In the genomic region with DNA sequence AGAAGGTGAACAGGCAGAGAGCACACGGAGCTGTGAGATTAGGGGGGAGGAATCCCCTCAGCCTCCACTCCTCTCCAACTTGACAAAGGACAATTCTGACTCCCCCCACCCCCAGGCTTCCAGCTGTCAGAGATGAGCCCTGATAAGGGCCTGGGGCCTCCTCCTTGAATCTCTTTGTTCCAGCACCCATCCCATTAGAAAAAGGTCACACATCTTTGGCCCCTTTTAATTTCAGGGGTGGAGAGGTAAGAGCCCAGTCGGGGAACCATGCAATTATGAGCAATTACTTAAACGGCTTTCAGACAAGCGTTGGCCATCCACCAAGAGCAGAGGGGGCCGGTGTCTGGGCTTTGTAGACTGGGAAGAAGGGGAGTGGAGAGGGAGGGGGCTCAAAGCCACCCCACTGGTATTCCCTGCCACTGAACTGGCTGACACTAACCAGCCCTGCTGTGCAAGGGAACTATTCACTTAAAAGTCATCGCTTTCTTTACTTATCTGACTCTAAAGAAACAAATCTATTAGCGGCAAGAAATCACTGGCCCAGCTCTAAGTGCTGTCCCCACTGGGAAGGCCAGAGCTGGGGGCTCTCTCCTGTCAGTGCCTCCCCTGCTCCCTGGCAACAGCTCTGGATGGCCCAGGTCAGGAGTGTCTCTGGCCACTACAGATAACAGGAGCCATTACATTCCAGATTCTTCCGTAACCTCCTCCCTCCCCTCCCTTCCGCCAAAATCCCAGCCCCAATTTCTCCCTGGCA, we compare ENCODE assay signal across 10 mouse cellular contexts.
DNase-seq lines count a peak whose midpoint lies in the region; ATAC-seq and TF ChIP-seq lines count a peak whose summit lies in the region.
"Had no signal": no experiment of that assay in that cellular context is flagged by ENCODE, and none has a peak within 500 bp of the region (broad histone marks: within the 10 kb centered on the region; RNA-seq: fewer than 3 reads in every experiment).

No protein-coding gene starts in this region.

- no peak for TF ChIP-seq CTCF in stomach, postnatal 0 days (IDR thresholded peaks at IDR 0.05; ENCODE audit: low read depth)
- TF ChIP-seq CTCF in thymus, adult 2 months (IDR thresholded peaks at IDR 0.05; ENCODE audit: borderline replicate concordance, control insufficient read depth, extremely low read depth, insufficient read depth, low read length, poor library complexity) = no peak

- no peak for TF ChIP-seq EP300 in stomach, postnatal 0 days (optimal IDR thresholded peaks at IDR 0.05)

- no peak overlapping the region for H3K27ac ChIP-seq in stomach, embryonic 14.5 days (ENCODE audit: low read length)
- no peak overlapping the region for H3K27ac ChIP-seq in stomach, postnatal 0 days (replicated peaks)
- peak overlapping the region; percentile 38; the same call in 1 of the 2 replicates for H3K27ac ChIP-seq in midbrain, embryonic 10.5 days (replicated peaks)
- H3K27ac ChIP-seq in thymus, adult 2 months (ENCODE audit: control insufficient read depth, insufficient read depth, low read length) = no peak overlapping the region
- H3K27ac ChIP-seq: limb, embryonic 12.5 days had no signal

- peak; percentile 53; the same call in 1 of the 2 replicates for ATAC-seq in stomach, embryonic 14.5 days (ENCODE audit: insufficient number of reproducible peaks, insufficient read depth, low FRiP score, low read depth)
- no peak for ATAC-seq in stomach, postnatal 0 days (ENCODE audit: low FRiP score, low TSS enrichment)

- no peaks in the 10 kb centered on the region for H3K36me3 ChIP-seq in stomach, embryonic 14.5 days (ENCODE audit: control insufficient read depth, insufficient read depth, low read length)
- no peaks in the 10 kb centered on the region for H3K36me3 ChIP-seq in stomach, postnatal 0 days (ENCODE audit: control insufficient read depth, insufficient read depth, low read length)
- H3K36me3 ChIP-seq in midbrain, embryonic 10.5 days = no peaks in the 10 kb centered on the region
- H3K36me3 ChIP-seq in thymus, adult 2 months (ENCODE audit: control insufficient read depth, insufficient read depth, low read length) = no peaks in the 10 kb centered on the region
- H3K36me3 ChIP-seq: limb, embryonic 12.5 days had no signal

- DNase-seq in cerebellum, postnatal 10 days = peak; percentile 9 to 18
- no peak for DNase-seq in cerebellum, adult 9-11 months
- no peak for DNase-seq in stomach, postnatal 0 days (ENCODE audit: low spot score)
- peak; percentile 28 for DNase-seq in midbrain, embryonic 10.5 days (ENCODE audit: low spot score)
- no peak for DNase-seq in ovary, adult 18-20 months (ENCODE audit: low spot score)
- DNase-seq in adrenal gland, postnatal 10 days = no peak
- no peak for DNase-seq in thymus, adult 2 months
- DNase-seq: cerebellum, adult 18-20 months had no signal

- no peak overlapping the region for H3K4me3 ChIP-seq in stomach, embryonic 14.5 days (ENCODE audit: low read depth, low read length)
- H3K4me3 ChIP-seq in stomach, postnatal 0 days (ENCODE audit: low read depth, low read length) = no peak overlapping the region
- H3K4me3 ChIP-seq in midbrain, embryonic 10.5 days = no peak overlapping the region
- H3K4me3 ChIP-seq in thymus, adult 2 months (ENCODE audit: control insufficient read depth, insufficient read depth, low read length) = no peak overlapping the region
- H3K4me3 ChIP-seq: limb, embryonic 12.5 days had no signal

- H3K27me3 ChIP-seq in stomach, embryonic 14.5 days (ENCODE audit: control insufficient read depth, insufficient read depth, low read length) = no peaks in the 10 kb centered on the region
- H3K27me3 ChIP-seq in stomach, postnatal 0 days (ENCODE audit: control insufficient read depth, insufficient read depth, low read length) = no peaks in the 10 kb centered on the region
- peaks cover 66% of the 10 kb centered on the region for H3K27me3 ChIP-seq in midbrain, embryonic 10.5 days (ENCODE audit: low read depth, poor library complexity, severe bottlenecking)
- no peaks in the 10 kb centered on the region for H3K27me3 ChIP-seq in thymus, adult 2 months (ENCODE audit: control insufficient read depth, insufficient read depth, low read length)

- H3K9me3 ChIP-seq in stomach, embryonic 14.5 days (ENCODE audit: control insufficient read depth, low read depth, low read length) = no peaks in the 10 kb centered on the region
- no peaks in the 10 kb centered on the region for H3K9me3 ChIP-seq in stomach, postnatal 0 days (ENCODE audit: control insufficient read depth, low read length)
- no peaks in the 10 kb centered on the region for H3K9me3 ChIP-seq in midbrain, embryonic 10.5 days (replicated peaks)
- H3K9me3 ChIP-seq: limb, embryonic 12.5 days had no signal

- H3K9ac ChIP-seq in stomach, embryonic 14.5 days (replicated peaks; ENCODE audit: low read depth, low read length) = no peak overlapping the region
- no peak overlapping the region for H3K9ac ChIP-seq in stomach, postnatal 0 days (ENCODE audit: low read length)
- H3K9ac ChIP-seq: limb, embryonic 12.5 days had no signal

- TF ChIP-seq POLR2A in thymus, adult 2 months (IDR thresholded peaks at IDR 0.05; ENCODE audit: control insufficient read depth, extremely low read depth, insufficient read depth, low read length, poor library complexity) = no peak

- WGBS in stomach, embryonic 14.5 days = 10% methylated on average over 9 of the region's 9 CpGs
- 20% methylated on average over 9 of the region's 9 CpGs for WGBS in stomach, postnatal 0 days
- under 1% methylated on average over 9 of the region's 9 CpGs for WGBS in midbrain, embryonic 10.5 days
- WGBS in thymus, adult 2 months = 77% methylated on average over 9 of the region's 9 CpGs

- peaks cover 16% of the 10 kb centered on the region for H3K4me1 ChIP-seq in stomach, embryonic 14.5 days (ENCODE audit: control insufficient read depth, insufficient read depth, low read length)
- H3K4me1 ChIP-seq in stomach, postnatal 0 days (replicated peaks; ENCODE audit: control insufficient read depth, insufficient read depth) = no peaks in the 10 kb centered on the region
- peaks cover 27% of the 10 kb centered on the region for H3K4me1 ChIP-seq in midbrain, embryonic 10.5 days
- H3K4me1 ChIP-seq in thymus, adult 2 months (replicated peaks; ENCODE audit: control insufficient read depth, insufficient read depth, low read length) = no peaks in the 10 kb centered on the region

- no peak overlapping the region for H3K4me2 ChIP-seq in stomach, embryonic 14.5 days (replicated peaks; ENCODE audit: low read depth, low read length)
- H3K4me2 ChIP-seq in stomach, postnatal 0 days (replicated peaks; ENCODE audit: low read depth) = no peak overlapping the region
- H3K4me2 ChIP-seq: limb, embryonic 12.5 days had no signal

Comparison
In these comparisons a context has a peak if more than half of its experiments do, and no peak if none do; other contexts are left out.
1. DNase-seq: peak in cerebellum, postnatal 10 days (2 of 2) and midbrain, embryonic 10.5 days (single experiment); none in cerebellum, adult 9-11 months (single experiment), stomach, postnatal 0 days (single experiment), ovary, adult 18-20 months (single experiment), adrenal gland, postnatal 10 days (single experiment) and thymus, adult 2 months (single experiment).